Mouse (Mus musculus) liver, postnatal 0 days (tissue): Measurements from ENCODE around the gene Adamts20. TPM values are rescaled to one million over a fixed set of nuclear protein-coding genes. Genes with fewer than 3 reads are reported as not detected.

Source experiments
- ATAC-seq: fragments of 200-750 bp; cut with Nextera tagmentation; 2 replicates; pipeline ENCODE4 v1.8.0; 2017; ENCODE audit warnings: mild to moderate bottlenecking, moderate library complexity
- DNase-seq: peaks from one replicate; pipeline ENCODE4 v3.0.0-alpha.2; 2016
- H3K27ac ChIP-seq: fragments of 300-500 bp; sonication (generic); 2 replicates; pipeline ENCODE4 v1.5.1; 2014; ENCODE audit warnings: antibody characterized with exemption, moderate library complexity, mild to moderate bottlenecking, low read depth
- H3K27me3 ChIP-seq: fragments of 300-500 bp; sonication (generic); 2 replicates; pipeline ENCODE4 v1.6.1; 2014; ENCODE audit warnings: low read length, control low read depth, mixed read lengths; ENCODE audit not compliant: insufficient read depth
- H3K36me3 ChIP-seq: fragments of 300-500 bp; sonication (generic); replicated peaks from 2 replicates; pipeline ENCODE4 v1.6.1; 2014; ENCODE audit warnings: mild to moderate bottlenecking, control low read depth, low read length, moderate library complexity, mixed read lengths; ENCODE audit not compliant: insufficient read depth
- H3K4me1 ChIP-seq: fragments of 300-500 bp; sonication (generic); 2 replicates; pipeline ENCODE4 v1.6.1; 2014; ENCODE audit warnings: antibody characterized with exemption, mild to moderate bottlenecking, control low read depth; ENCODE audit not compliant: insufficient read depth
- H3K4me2 ChIP-seq: fragments of 300-500 bp; sonication (generic); 2 replicates; pipeline ENCODE4 v1.6.1; 2014; ENCODE audit warnings: low read depth, mild to moderate bottlenecking, low read length, moderate library complexity, mixed read lengths
- H3K4me3 ChIP-seq: fragments of 300-500 bp; sonication (generic); 2 replicates; pipeline ENCODE4 v1.5.1; 2014; ENCODE audit warnings: low read depth, low read length
- H3K9ac ChIP-seq: fragments of 300-500 bp; sonication (generic); replicated peaks from 2 replicates; pipeline ENCODE4 v1.6.1; 2014; ENCODE audit warnings: mild to moderate bottlenecking, moderate library complexity
- H3K9me3 ChIP-seq: fragments of 300-500 bp; sonication (generic); 2 replicates; pipeline ENCODE4 v1.6.1; 2016; ENCODE audit warnings: mild to moderate bottlenecking, control low read depth, low read length, mixed read lengths
- CTCF ChIP-seq: sonication (generic); IDR thresholded peaks from 2 replicates; pipeline ENCODE4 v1.5.1; 2016; ENCODE audit warnings: antibody characterized with exemption, low read depth
- EP300 ChIP-seq: IDR thresholded peaks from 2 replicates; pipeline ENCODE4 v1.6.1; 2016; ENCODE audit warnings: antibody characterized with exemption, low read depth, mild to moderate bottlenecking
- WGBS: fragments of 180-500 bp; shearing (Covaris S2); extraction: QIAGEN DNeasy Blood & Tissue Kit; methylation state at CpG from one replicate; pipeline ENCODE4 v1.1.7; 2014; ENCODE audit not compliant: insufficient replicate concordance; 5-methylcytosine and 5-hydroxymethylcytosine counted together
- polyA plus RNA-seq: library from polyadenylated mRNA; unstranded; fragments of >200 nt; fragmentation: Nextera tagmentation; extraction: Ambion mirVana; gene quantifications from 2 replicates; pipeline ENCODE4 v1.2.1, GENCODE M21; 2015

Gene Adamts20
- polyA plus RNA-seq, 1 experiment from 2014 or later, result not detected

DNA sequence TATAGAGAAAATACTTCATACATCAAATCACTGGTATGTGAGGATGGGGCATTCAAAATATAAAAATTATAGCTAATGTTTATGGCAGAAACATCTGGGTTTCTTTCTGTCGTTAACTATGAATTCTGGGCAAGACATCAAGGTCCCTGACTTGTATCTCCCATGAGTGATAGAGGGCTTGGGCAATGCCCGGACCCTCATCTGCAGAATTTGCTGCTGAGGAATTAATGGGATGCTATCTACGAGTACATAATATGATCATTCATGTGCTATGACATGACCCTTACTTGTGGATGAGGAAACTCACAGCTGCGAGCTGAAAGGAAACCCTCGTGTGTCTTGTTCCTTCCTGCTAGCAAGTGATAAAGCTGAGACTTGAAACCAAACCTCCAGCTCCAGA, 5.1 kb upstream of the Adamts20 start:
- Histone ChIP-seq H3K4me2 (no peak overlapping the region), H3K36me3 (no peaks in the 10 kb centered on the region), H3K27me3 (no peaks in the 10 kb centered on the region), H3K27ac (no peak overlapping the region), H3K4me1 (no peaks in the 10 kb centered on the region), H3K4me3 (no peak overlapping the region), H3K9ac (no peak overlapping the region), H3K9me3 (no peaks in the 10 kb centered on the region)
- 45% methylated on average over 5 of the region's 5 CpGs for WGBS
- no peak for DNase-seq
- TF ChIP-seq CTCF (no peak), EP300 (no peak)
- no peak for ATAC-seq

DNA sequence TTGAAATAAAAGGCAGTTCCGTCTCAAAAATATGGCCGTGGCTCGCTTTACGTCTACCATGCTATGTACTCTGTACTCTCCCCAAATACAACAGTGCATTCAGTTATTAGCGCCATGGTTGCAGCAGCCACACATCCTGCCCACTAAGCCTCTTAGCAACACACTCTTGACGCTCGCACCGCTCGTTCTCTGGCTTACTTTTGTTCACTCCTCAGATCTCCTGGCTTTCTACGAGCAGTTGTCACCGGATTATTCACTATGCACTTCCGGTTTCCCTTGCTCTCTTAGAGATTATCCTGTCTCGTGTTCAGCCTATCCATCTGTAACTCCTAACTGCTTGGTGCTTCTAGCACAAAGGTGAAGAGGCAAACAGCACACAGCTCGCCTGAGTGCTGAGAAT, 337 bp downstream of the Adamts20 start:
- 83% methylated on average over 14 of the region's 14 CpGs for WGBS
- no peak for ATAC-seq

DNA sequence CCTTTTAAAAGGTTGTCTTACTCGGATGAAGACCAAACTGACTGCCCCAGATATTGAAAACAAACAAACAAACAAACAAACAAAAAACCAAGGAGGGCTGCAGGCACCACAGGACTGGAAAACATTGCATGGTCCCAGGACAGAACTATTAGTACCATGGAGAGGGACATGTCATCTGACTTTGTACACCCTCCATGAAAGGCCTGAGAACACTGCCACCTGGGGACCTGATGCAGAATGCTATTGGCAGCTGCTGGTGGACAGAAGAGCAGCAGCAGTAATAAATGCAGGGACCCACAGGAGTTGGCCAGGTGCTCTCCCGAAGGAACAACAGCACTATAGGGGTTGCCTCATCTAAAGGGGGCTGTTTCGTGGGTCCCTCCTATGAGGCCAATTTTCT, 2.0 kb downstream of the Adamts20 start:
- H3K27ac ChIP-seq, result no peak overlapping the region
- TF ChIP-seq EP300 (no peak), CTCF (peak; percentile 38)
- no peak overlapping the region for H3K4me3 ChIP-seq
- H3K4me1 ChIP-seq, result no peaks in the 10 kb centered on the region
- H3K36me3 ChIP-seq, result no peaks in the 10 kb centered on the region
- H3K9ac ChIP-seq, result no peak overlapping the region
- no peak for DNase-seq
- H3K9me3 ChIP-seq, result no peaks in the 10 kb centered on the region
- 54% methylated on average over 3 of the region's 3 CpGs for WGBS
- H3K27me3 ChIP-seq, result no peaks in the 10 kb centered on the region
- ATAC-seq, result no peak
- no peak overlapping the region for H3K4me2 ChIP-seq

More for the DNA sequence above, 337 bp downstream of the Adamts20 start:
- Histone ChIP-seq H3K27me3 (no peaks in the 10 kb centered on the region), H3K4me3 (no peak overlapping the region), H3K4me2 (no peak overlapping the region), H3K9ac (no peak overlapping the region), H3K27ac (no peak overlapping the region), H3K4me1 (no peaks in the 10 kb centered on the region), H3K9me3 (no peaks in the 10 kb centered on the region), H3K36me3 (no peaks in the 10 kb centered on the region)
- TF ChIP-seq CTCF (no peak), EP300 (no peak)
- DNase-seq, result no peak

GRCm38 (mm10) chr15:94462206-94462605, 3.0 kb downstream of the Adamts20 start:
- TF ChIP-seq EP300, result no peak
- TF ChIP-seq CTCF, result no peak
- 50% methylated on average over 3 of the region's 3 CpGs for WGBS
- no peak overlapping the region for H3K4me3 ChIP-seq
- no peaks in the 10 kb centered on the region for H3K4me1 ChIP-seq
- no peak overlapping the region for H3K9ac ChIP-seq
- no peaks in the 10 kb centered on the region for H3K9me3 ChIP-seq
- no peaks in the 10 kb centered on the region for H3K27me3 ChIP-seq
- no peak for DNase-seq
- no peak for ATAC-seq
- no peak overlapping the region for H3K4me2 ChIP-seq
- H3K36me3 ChIP-seq, result no peaks in the 10 kb centered on the region
- H3K27ac ChIP-seq, result no peak overlapping the region

- no peak for DNase-seq
- no peak for TF ChIP-seq EP300
- TF ChIP-seq CTCF, result no peak
- Histone ChIP-seq H3K4me3 (no peak overlapping the region), H3K27me3 (no peaks in the 10 kb centered on the region), H3K36me3 (no peaks in the 10 kb centered on the region), H3K4me1 (no peaks in the 10 kb centered on the region), H3K9ac (no peak overlapping the region), H3K9me3 (no peaks in the 10 kb centered on the region), H3K4me2 (no peak overlapping the region), H3K27ac (no peak overlapping the region)
- no peak for ATAC-seq
- 76% methylated on average over 9 of the region's 9 CpGs for WGBS
These were observed 4.1 kb downstream of the Adamts20 start for GRCm38 (mm10) chr15:94461166-94461565.

DNA sequence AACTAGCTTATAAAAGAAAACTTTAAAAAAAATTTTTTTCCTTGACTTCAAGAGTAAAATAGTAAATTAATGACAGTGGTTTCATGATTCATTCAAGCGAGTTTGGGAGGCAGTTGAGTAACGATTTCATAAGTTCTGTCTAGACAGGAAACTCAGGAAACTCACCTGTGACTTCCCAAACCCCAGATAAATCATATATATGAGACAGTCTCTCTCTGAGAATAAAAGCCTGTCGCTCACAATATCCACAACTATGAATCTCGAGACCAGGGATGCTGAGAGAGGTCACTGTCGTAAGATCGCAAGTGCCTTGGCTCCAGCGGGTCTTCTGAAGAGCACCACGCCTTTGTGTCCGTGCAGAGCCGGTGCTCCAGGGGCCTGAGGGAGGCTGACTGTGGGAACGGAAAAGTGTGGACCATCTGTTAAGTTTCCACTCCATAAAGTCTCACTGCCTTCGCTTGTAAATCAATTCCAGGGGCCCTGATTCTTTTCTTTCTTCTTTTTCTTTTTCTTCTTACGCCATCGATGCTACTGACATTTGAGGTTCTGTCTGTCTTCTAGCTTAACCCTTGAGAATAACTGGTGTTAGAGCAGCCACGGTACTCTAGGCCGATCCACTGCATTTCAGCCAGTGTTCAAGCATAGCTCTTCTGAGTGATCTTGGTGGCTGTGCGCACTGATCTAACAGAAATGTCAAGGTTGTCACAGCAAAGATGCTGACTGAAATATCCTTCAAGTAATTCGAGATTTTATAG, 7.4 kb downstream of the Adamts20 start:
- DNase-seq, result no peak
- 73% methylated on average over 18 of the region's 18 CpGs for WGBS
- TF ChIP-seq CTCF (no peak), EP300 (no peak)

More for the DNA sequence above, 7.4 kb downstream of the Adamts20 start:
- Histone ChIP-seq H3K9ac (no peak overlapping the region), H3K4me1 (no peaks in the 10 kb centered on the region), H3K27ac (no peak overlapping the region), H3K4me3 (no peak overlapping the region), H3K27me3 (no peaks in the 10 kb centered on the region), H3K9me3 (no peaks in the 10 kb centered on the region), H3K4me2 (no peak overlapping the region), H3K36me3 (no peaks in the 10 kb centered on the region)
- ATAC-seq, result no peak
